Mouse (Mus musculus) midbrain, embryonic 10.5 days (tissue): Measurements from ENCODE around the gene Ube4a. TPM values are rescaled to one million over a fixed set of nuclear protein-coding genes. Genes with fewer than 3 reads are reported as not detected.

Source experiments
- DNase-seq: peaks from one replicate; pipeline ENCODE4 v3.0.0-alpha.2; 2017; ENCODE audit warnings: low spot score
- H3K27ac ChIP-seq: fragments of 300-500 bp; sonication (generic); replicated peaks from 2 replicates; pipeline ENCODE4 v1.5.1; 2016; ENCODE audit warnings: mild to moderate bottlenecking
- H3K27me3 ChIP-seq: fragments of 300-500 bp; sonication (generic); 2 replicates; pipeline ENCODE4 v1.6.1; 2016; ENCODE audit warnings: low read depth, mild to moderate bottlenecking; ENCODE audit not compliant: poor library complexity, severe bottlenecking
- H3K36me3 ChIP-seq: fragments of 300-500 bp; sonication (generic); 2 replicates; pipeline ENCODE4 v1.6.1; 2016; ENCODE audit warnings: mild to moderate bottlenecking, moderate library complexity
- H3K4me1 ChIP-seq: fragments of 300-500 bp; sonication (generic); 2 replicates; pipeline ENCODE4 v1.6.1; 2016
- H3K4me3 ChIP-seq: fragments of 300-500 bp; sonication (generic); 2 replicates; pipeline ENCODE4 v1.5.1; 2016; ENCODE audit warnings: mild to moderate bottlenecking, moderate library complexity
- H3K9me3 ChIP-seq: fragments of 300-500 bp; sonication (generic); replicated peaks from 2 replicates; pipeline ENCODE4 v1.6.1; 2016; ENCODE audit warnings: mild to moderate bottlenecking
- WGBS: fragments of 180-500 bp; shearing (Covaris S2); methylation state at CpG from one replicate; pipeline ENCODE4 v1.1.7; 2016; 5-methylcytosine and 5-hydroxymethylcytosine counted together
- polyA plus RNA-seq: library from polyadenylated mRNA; unstranded; fragments of >200 nt; fragmentation: Nextera tagmentation; extraction: Ambion mirVana; gene quantifications from 2 replicates; pipeline ENCODE4 v1.2.1, GENCODE M21; 2016

The Ube4a gene
- polyA plus RNA-seq, 1 experiment from 2014 or later: 24.2 TPM

GRCm38 (mm10) chr9:44874198-44874597, 91.2 kb downstream of the Ube4a start:
- H3K9me3 ChIP-seq: no peaks in the 10 kb centered on the region
- H3K27ac ChIP-seq: no peak overlapping the region
- H3K27me3 ChIP-seq: no peaks in the 10 kb centered on the region
- H3K4me3 ChIP-seq: no peak overlapping the region
- DNase-seq: no peak
- peaks cover 44% of the 10 kb centered on the region for H3K4me1 ChIP-seq
- H3K36me3 ChIP-seq: peaks cover 53% of the 10 kb centered on the region

- WGBS: 90% methylated on average over 5 of the region's 5 CpGs
- no peaks in the 10 kb centered on the region for H3K9me3 ChIP-seq
- no peak overlapping the region for H3K4me3 ChIP-seq
- no peak for DNase-seq
- H3K4me1 ChIP-seq: peaks cover 39% of the 10 kb centered on the region
- H3K36me3 ChIP-seq: peaks cover 52% of the 10 kb centered on the region
- no peaks in the 10 kb centered on the region for H3K27me3 ChIP-seq
- H3K27ac ChIP-seq: no peak overlapping the region
These were observed 91.7 kb downstream of the Ube4a start for GRCm38 (mm10) chr9:44873665-44874064.

Other genes starting within 250 kb of the Ube4a start
- 40.8 and 49.1 TPM in 2 replicates for gene Phldb1, start 230.4 kb downstream of the Ube4a start, polyA plus RNA-seq
- gene Arcn1, start 197.8 kb downstream of the Ube4a start, polyA plus RNA-seq: 165 and 172 TPM in 2 replicates
- 130 and 144 TPM in 2 replicates for gene Ift46, start 197.7 kb downstream of the Ube4a start, polyA plus RNA-seq
- gene Tmem25, start 166.3 kb downstream of the Ube4a start, polyA plus RNA-seq: 1.8 and 3.2 TPM in 2 replicates
- gene Ttc36, start 162.5 kb downstream of the Ube4a start, polyA plus RNA-seq: 0.26 TPM in 1 of 2 replicates, not detected in the other
- gene Kmt2a, start 84.3 kb downstream of the Ube4a start, polyA plus RNA-seq: 11.1 and 12.5 TPM in 2 replicates
- gene Atp5l, start 44.9 kb downstream of the Ube4a start, polyA plus RNA-seq: 541 and 557 TPM in 2 replicates
- gene Cd3g, start 14.8 kb upstream of the Ube4a start, polyA plus RNA-seq: not detected in 2 replicates
- not detected in 2 replicates for gene Cd3d, start 16.2 kb upstream of the Ube4a start, polyA plus RNA-seq
- gene Cd3e, start 44.0 kb upstream of the Ube4a start, polyA plus RNA-seq: not detected in 2 replicates
- 0.87 and 1.0 TPM in 2 replicates for gene Mpzl2, start 74.2 kb upstream of the Ube4a start, polyA plus RNA-seq
- 2.4 and 3.5 TPM in 2 replicates for gene Mpzl3, start 89.6 kb upstream of the Ube4a start, polyA plus RNA-seq
- gene Jaml, start 113.6 kb upstream of the Ube4a start, polyA plus RNA-seq: 0.10 and 0.14 TPM in 2 replicates
- 4.2 and 5.6 TPM in 2 replicates for gene Scn2b, start 152.2 kb upstream of the Ube4a start, polyA plus RNA-seq
- gene Scn4b, start 172.8 kb upstream of the Ube4a start, polyA plus RNA-seq: 0.16 and 0.28 TPM in 2 replicates
- not detected in 2 replicates for gene BC049352, start 216.4 kb upstream of the Ube4a start, polyA plus RNA-seq
- not detected in 2 replicates for gene Tmprss4, start 238.5 kb upstream of the Ube4a start, polyA plus RNA-seq